Mouse (Mus musculus): ENCODE results near the gene Hrh2.

Gene Hrh2

DNA sequence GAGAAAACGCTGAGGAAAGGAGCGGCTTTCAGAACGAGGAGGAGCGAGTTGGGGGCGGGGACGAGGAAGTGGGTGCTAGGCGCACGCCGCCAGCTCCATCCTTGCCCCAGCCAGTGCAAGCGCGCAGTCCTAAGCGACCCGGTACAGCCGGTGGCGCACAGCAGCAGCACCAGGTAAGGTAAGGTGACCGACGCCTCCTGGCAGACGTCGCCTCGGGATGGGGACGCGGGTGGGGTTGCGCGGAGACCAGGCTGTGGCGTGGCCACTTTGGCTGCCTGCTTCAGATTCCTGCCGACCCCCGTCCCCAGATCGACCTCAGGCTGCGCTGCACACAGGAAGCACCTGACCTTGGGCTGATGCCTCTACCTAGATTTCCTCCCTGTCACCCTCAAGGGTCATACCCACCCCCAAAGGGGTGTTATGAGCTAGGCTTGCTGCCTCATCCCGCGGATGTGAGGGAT lies at the start of gene Hrh2:
Gene Hrh2, plus strand, starts transcription at position 109 of the 461 bp plus-strand sequence.
- no peak for DNase-seq (ENCODE audit: low spot score)

DNA sequence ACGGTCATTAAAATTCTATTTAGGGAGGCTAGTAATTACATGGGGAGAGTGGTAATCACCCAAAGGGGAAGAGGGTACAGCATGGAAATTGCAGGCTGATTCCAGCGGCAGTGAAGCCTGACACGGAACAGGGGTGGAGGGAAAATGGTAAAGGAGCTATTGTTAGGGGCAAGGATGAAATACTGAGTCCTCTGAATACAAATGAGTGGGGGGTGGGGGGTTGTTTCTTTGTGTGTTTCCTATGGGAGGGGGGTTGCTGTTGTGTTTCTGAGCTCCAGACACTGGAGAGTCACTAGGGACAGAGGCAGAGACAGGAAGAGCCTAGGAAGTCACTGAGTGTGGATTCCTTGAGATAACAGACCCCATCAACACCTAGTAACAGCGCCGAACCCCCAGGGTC lies 48.1 kb upstream of the Hrh2 start:
- no peak for DNase-seq (ENCODE audit: low spot score)

DNA sequence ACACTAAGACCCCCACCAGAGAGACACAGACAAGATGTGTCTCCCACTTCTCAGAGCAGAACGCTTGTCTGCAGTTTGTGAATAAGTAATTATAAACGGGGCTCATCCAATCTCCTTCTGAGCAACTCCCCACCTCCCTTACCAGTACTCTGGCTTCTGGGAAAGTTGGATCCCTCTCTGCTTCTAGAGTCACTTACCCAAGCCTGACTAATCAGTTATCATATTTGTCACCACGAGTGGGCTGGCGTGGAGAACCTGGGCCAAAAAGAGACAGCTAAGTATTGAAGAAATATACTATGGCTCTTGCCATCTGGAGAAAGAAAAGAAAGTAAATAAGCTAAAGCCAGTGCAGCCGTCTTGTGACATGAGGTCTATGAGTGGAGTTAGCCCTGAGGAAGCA lies 47.3 kb upstream of the Hrh2 start:
- no peak for DNase-seq (ENCODE audit: low spot score)

DNA sequence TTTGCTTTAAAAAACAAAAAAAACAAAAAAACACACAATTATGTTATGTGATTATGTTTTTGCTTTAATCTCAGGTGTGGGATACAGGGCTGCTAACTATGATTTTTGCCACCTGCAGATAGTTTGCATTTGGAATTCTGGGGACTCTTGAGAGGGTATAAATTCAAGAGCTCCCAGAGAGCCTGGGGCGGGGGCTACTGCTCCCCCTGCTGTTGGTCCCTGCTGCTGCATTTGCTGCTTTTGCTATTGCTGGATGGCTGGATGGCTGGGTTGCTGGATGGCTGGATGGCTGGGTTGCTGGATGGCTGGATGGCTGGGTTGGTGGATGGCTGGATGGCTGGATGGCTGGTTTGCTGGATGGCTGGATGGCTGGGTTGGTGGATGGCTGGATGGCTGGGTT lies 44.6 kb upstream of the Hrh2 start:
- DNase-seq (ENCODE audit: low spot score): no peak

GRCm38 (mm10) chr13:54152421-54152820 lies 39.5 kb upstream of the Hrh2 start:
- DNase-seq (ENCODE audit: low spot score): no peak

- DNase-seq (ENCODE audit: low spot score): no peak
These were observed 39.0 kb upstream of the Hrh2 start for GRCm38 (mm10) chr13:54152911-54153310.

DNA sequence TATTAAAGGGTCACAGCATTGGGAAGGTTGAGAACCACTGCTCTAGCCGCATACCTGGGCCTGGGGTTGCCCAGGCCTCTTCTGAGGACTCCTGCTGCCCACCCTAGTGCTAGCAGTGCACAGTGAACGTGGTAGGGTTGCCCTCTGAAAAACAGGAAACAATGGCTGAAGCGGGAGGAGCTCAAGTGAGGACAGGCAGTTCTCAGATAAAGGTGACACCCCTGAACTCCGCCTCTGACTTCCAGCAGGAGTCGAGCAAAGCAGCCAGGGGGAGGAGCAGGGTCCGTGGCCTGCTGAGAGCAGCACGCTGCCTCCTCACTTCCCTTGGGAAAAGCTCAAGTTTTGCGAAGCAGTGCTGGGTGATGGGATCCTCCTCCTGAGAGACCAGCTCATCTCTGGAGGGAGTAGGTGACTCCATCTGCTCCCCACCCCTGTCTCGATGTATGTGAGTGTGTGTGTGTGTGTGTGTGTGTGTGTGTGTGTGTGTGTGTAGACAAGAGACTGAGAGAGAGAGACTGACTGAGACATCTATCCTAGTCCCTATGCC lies 38.2 kb upstream of the Hrh2 start:
- DNase-seq (ENCODE audit: low spot score): no peak

- no peak for DNase-seq (ENCODE audit: low spot score)
These were observed 36.1 kb upstream of the Hrh2 start for GRCm38 (mm10) chr13:54155822-54156221.

DNA sequence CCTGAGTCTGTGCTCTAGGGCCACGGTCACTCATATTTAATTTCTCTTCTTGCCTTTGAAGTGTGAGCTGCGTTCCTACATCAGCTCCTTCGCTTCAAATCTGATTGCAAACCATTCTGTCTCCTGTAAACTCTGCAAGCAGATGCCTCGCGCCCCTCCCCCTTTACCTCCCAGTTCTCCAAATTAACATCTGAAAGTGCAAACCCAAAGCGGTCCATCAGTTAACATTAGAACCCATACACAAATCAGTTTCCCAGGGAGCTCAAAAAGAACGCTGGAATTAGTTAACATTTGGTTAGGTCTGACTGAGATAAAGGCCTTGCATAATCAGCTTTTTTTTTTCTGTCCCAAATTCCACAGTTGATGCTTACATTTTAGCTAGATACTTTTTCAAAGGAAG lies 32.7 kb upstream of the Hrh2 start:
- DNase-seq (ENCODE audit: low spot score): no peak

- no peak for DNase-seq (ENCODE audit: low spot score)
These were observed 32.2 kb upstream of the Hrh2 start for GRCm38 (mm10) chr13:54159756-54160155.

DNA sequence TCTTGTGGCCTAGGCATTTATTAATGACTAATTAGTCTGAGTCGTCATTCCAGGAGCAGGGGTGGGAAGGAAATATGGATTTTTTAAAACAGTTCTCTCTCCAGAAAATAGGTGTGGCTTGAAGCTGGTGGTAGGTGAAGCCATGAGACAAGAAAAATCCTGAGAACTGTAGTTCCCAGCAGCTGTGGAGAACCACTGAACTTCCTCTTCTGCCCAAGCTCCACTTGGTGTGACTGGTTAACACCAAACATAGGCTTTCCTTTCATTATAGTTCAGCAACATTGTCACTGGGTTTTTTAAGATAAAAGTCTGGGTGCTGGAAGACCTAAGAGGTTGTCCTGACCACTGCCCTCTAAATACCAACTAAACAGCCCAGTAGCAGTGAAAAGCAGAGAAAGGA lies 31.4 kb upstream of the Hrh2 start:
- no peak for DNase-seq (ENCODE audit: low spot score)

DNA sequence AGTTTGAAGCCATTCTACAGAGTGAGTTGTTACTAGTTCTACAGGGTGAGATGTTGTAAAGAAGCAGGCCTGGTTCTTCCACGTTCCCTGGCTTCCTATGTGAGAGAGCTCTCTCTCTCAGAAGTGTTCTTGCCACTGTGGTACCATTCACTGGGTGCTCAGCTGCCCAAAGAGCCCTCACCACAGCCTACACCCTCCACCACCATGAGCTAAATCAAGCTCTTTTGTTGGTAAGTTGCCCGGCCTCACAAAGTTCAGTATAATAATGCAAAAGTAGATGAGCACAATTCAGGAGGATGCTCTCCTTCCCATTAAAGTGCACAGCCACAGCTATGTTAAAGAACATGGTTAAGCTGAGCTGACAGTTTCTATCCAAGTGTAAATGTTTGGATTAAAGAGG lies 30.4 kb upstream of the Hrh2 start:
- no peak for DNase-seq (ENCODE audit: low spot score)

DNA sequence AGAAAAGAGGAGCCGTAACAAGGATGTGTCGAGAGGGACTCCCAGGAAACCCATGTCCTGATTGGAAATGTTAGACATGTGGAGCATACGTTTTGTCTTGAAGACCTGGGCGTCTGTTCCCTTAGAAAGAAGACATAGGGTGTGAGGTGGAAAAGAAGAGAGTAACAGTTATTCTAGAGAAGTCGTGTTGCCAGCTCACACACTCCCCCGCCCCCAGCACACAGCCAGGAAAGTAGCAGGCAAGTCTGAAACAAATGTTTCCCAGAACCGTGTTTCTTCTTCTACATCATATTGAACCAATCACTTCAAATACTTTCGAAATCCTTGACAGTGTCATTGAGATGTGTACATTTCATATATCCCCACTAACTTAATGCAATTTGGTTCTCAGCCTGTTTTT lies 28.6 kb upstream of the Hrh2 start:
- DNase-seq (ENCODE audit: low spot score): no peak

- no peak for DNase-seq (ENCODE audit: low spot score)
These were observed 27.5 kb upstream of the Hrh2 start for GRCm38 (mm10) chr13:54164462-54164861.

- DNase-seq (ENCODE audit: low spot score): no peak
These were observed 26.9 kb upstream of the Hrh2 start for GRCm38 (mm10) chr13:54165066-54165465.

DNA sequence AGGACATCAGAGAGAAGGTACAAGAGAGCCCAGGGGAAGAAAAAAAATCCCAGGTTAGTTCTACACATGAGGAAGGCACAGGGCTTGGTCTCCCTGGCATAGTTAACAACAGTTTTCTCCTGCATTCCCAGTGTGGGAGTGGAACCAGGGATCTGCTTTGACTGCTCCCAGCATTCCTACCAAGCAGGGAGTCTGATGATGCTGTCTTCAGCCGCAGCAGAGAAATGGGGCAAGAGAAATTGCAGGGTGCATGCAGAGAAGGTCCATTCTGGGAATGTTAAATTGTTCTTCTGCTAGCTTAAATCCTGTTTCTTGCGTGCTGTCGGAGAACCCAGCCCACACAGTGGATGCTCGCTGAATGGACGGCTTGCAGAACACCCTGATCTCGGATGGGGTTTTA lies 26.2 kb upstream of the Hrh2 start:
- DNase-seq (ENCODE audit: low spot score): no peak

DNA sequence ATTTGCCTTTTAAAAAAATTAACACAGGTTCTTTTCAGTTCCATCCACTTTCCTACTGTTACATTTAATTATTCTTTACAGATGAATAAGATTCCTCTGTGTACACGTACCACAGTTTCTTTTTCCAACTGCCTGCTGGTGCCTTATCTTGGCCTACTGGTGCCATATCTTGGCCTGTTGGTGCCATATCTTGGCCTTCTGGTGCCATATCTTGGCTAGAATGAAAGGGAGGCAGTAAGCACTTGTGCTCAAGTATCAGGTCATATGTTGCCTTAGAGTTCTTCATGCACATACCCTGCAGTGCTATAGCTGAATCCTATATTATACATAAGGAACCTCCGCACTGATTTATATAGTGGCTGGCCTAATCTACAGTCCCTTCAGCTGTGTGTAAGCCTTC lies 24.9 kb upstream of the Hrh2 start:
- no peak for DNase-seq (ENCODE audit: low spot score)

- DNase-seq (ENCODE audit: low spot score): no peak
These were observed 23.3 kb upstream of the Hrh2 start for GRCm38 (mm10) chr13:54168675-54169074.

- no peak for DNase-seq (ENCODE audit: low spot score)
These were observed 21.6 kb upstream of the Hrh2 start for GRCm38 (mm10) chr13:54170288-54170687.

DNA sequence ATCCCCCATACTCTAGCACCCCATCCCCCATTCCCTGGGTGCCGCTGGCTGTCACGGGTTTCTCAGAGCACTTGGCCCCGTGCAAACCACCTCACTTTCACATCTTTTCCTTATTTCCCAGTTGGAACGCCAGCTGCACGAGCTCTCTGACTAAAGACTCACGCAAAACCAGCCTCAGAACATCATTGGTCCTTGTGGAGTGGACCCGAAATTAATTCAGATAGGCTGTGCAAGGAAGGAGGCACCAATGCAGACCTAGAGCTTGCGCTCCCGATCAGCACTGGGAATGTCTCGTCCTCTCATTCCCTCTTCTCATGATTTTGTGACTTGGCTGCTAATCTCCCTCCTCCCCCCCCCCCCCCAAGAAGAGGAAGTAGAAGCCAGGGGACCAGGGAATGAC lies 20.6 kb upstream of the Hrh2 start:
- DNase-seq (ENCODE audit: low spot score): no peak

DNA sequence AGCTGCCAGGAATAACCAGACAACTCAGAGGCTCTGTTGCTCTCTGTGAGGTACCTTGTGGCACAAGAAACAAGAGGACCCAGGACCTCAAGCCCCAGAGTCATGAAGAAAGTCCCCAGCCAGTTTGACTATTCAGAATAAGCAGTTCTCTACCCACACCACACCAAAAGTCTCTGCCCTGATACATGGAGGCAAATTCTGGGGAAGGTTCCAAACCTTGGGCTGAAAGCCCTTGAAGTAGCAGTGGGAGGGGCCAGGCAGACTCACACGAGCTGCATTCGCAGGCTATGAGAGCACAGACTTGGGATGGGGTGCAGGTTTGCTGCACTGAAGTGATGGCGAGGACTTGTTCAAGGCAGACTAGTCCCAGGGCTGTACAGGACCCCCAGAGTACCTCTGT lies 20.2 kb upstream of the Hrh2 start:
- no peak for DNase-seq (ENCODE audit: low spot score)

DNA sequence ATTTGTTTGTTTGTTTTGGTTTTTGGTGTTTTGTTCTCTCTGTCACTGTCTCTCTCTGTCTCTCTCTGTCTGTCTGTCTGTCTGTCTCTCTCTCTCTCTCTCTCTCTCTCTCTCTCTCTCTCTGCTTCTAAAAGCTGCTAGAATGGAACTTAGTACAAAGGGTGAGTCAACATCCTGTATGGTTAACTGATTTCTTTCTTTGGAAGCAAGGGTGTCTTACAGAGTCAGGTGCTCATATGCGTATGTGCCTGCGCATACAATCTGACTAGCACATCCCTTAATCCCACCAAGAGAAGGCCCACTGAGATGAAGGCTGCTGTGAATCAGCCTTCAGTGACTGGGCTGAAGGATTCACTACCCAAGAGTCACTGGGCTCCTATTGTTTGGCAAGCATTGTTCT lies 18.0 kb upstream of the Hrh2 start:
- DNase-seq (ENCODE audit: low spot score): no peak

DNA sequence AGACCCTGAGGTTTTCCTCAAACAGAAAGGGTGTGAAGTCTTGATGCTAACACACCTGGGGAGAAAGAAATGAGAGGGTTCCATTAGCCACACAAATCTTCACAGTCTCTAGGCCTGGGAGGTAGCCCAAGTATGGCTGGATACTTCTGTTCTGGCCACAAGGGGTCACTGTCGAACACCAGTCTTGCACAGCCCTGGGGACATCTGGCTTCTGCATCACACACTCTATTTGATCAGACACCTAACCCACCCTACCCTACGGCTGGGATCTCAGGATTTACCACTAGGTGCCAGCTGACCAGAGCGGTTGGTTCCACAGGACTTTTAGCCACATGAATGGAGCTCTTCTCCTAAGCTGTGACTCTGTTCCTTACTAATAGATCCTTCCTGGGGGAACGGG lies 17.2 kb upstream of the Hrh2 start:
- no peak for DNase-seq (ENCODE audit: low spot score)

GRCm38 (mm10) chr13:54175426-54175825 lies 16.5 kb upstream of the Hrh2 start:
- no peak for DNase-seq (ENCODE audit: low spot score)
